Mouse (Mus musculus): ENCODE data around the gene Plxna4. TPM values are rescaled to one million over a fixed set of nuclear protein-coding genes. Genes with fewer than 3 reads are reported as not detected.

Gene Plxna4
- 0.25 and 0.54 TPM in 2 replicates for polyA plus RNA-seq (2012; rRNA removed)

DNA sequence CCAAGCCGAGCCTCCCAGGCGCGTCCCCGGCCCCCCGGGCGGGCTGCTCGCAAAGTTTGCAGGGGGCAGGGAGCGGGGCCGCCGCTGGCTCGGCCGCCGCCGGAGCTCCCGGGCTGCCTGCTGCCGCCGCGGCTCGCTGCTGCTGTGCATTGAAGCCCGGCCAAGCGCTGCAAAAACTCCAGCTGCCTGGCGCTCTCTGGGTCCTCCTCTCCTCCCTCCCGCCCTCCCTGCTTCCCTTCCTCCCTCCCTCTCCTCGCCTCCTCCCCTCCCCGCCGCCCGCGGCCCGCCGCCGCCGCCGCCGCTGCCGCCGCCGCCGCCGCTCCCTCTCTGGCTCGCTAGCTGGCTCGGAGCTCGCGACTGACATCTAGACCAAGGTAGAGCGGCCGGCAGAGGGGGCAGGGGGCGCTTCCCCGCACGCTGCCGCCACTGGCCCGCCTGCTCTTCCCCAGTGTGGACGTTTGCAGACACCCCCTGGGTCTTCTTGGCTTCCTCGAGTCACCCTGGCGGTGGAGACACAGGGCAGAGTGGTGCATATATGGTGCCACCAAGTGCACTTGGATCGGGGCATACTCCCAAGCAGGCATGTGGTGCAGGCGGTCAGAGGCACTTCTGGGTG lies at the start of gene Plxna4:
Plxna4 (minus strand) TSS at position 137 of the 616 bp plus-strand sequence.

Data from stomach, adult 2 months (tissue).